Mouse (Mus musculus): ENCODE results near the gene Aen.

DNA sequence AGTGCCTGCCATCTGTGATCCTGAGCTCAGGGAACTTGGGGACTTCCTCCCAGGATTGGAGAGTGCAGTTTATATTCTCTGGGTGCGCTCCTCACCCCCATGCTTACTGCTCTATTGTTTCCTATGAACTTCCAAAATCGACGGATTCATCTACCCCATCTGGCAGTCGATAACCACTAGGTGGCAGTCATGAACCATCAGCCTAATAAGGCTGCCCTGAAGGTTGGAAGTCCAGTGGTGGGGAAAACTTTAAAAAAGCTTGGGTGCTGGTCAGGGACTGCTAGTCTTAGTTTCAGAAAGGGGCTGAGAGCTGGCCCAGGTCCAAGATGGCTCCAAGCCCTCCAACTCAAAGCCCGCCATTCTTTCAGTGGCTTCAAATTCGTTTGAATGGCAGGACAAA, 28.6 kb downstream of the Aen start:
- TF ChIP-seq POLR2A (IDR thresholded peaks at IDR 0.05; ENCODE audit: borderline replicate concordance, low read depth, low read length) (no peak), CTCF (IDR thresholded peaks at IDR 0.05; ENCODE audit: low read depth, low read length) (peak; percentile 43)

All from bone marrow macrophage, adult 2 months (primary cell).